Mouse (Mus musculus): ENCODE measurements around the gene C2cd4b.

- no peak for TF ChIP-seq POLR2A (IDR thresholded peaks at IDR 0.05; ENCODE audit: low read depth, low read length)
- TF ChIP-seq CTCF (conservative IDR thresholded peaks at IDR 0.05; ENCODE audit: insufficient read depth, insufficient read length, low read depth, low read length) = no peak
These were observed 40.0 kb downstream of the C2cd4b start for GRCm38 (mm10) chr9:67799078-67799819.

Measured in kidney, adult 2 months (tissue).